Mouse (Mus musculus): ENCODE measurements around the gene Sorbs1.

Gene Sorbs1

DNA sequence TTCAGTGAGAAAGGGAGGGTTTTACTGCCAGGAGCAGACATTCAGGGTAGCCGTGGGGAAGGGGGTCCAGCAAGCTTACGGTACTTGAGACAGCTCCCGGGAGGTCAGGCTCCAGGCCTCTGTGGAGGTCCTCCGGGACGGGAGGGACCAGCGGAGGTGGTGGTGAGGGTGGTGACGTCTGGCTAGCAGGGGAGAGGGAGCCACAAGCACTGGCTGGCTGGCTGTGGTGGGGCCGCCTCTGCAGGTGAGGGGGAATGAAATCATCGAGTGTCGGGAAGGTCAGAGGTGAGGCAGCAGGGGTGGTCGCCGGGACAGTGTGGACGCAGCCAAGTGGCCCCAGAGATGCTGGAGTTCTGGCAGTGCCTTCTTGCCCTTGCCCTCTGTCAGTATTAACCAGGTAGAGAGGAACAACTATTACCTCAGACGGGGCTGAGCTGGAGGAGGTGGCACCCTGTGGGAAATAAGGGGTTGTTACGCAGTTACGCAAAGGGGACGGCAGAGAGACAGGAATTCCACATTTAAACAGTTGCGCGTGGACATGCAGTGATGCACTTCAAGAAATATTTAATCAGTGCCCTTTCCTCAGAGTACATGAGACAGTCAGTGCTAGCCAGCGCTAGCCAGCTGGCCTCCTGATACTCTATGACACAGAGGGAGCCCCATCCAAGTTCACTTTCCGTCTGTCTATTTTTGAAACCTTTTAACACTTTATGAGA lies 136.9 kb downstream of the Sorbs1 start:
- CTCF ChIA-PET = no interaction called here

- CTCF ChIA-PET = no interaction called here
Measured at GRCm38 (mm10) chr19:40374720-40375119, 138.9 kb downstream of the Sorbs1 start.

GRCm38 (mm10) chr19:40372679-40373078 lies 140.9 kb downstream of the Sorbs1 start:
- CTCF ChIA-PET = no interaction called here

DNA sequence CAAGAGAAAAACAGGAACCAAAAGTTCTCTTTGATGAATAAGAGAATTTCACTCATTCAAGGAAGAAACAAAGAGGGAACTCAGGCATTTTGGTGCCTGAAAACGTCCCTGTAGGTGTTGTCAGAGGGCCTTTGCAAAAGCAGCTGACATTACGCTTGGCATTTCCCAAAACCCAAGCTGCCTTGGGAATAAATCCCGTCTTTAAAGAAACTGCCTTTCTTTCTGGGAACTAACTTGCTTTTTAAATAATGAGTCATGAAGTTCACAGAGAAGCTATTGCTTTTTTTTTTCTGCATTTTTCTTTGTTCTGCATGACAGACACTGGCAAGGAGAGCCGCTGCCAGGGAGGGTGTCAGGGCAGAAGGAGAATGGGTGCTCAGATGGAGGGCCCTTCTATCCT lies 141.7 kb downstream of the Sorbs1 start:
- CTCF ChIA-PET = no interaction called here

DNA sequence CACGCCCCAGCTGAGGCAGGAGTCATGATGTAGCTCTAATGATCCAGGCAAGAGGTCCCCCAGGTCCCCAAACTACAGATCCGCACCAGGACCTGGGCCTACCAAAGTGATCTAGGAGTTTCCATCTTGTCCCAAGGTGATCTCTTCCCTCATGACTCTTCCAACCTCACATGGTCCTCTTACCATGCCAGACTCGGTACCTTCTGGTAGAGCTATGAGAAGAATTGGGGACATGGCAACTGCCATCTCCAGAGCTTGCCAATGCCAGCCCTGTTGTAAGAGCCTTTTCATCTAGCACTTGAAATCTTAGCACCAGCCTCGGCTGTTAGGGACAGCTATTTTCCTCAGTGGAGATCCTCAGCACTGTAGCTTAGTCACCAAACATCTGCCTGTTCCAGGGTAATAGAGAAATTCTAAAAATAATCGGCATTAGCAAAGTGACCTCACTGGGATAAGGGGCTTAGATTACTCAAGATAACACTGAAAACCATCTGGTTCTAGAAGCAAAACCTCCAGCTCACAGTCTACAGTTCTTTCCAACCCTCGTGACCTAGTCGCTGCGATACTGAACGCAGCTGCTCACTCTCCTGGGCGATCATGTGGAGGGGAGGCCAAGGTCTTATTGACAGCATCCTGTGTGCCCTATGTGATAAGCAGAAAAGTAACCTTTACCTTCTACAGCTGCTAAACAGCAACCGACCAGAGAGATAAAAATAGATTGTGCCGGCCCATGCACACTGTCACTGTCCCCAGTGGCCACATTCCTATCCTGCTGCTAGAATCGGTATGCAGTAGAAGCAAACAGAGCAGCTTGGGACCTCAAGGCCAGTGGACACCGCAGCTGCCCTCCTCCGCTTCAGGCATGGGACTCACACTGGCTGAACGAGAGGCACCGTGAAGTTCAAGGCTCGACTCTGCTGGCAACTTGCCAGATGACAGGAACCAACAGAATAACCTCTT lies 143.4 kb downstream of the Sorbs1 start:
- CTCF ChIA-PET = no interaction called here

DNA sequence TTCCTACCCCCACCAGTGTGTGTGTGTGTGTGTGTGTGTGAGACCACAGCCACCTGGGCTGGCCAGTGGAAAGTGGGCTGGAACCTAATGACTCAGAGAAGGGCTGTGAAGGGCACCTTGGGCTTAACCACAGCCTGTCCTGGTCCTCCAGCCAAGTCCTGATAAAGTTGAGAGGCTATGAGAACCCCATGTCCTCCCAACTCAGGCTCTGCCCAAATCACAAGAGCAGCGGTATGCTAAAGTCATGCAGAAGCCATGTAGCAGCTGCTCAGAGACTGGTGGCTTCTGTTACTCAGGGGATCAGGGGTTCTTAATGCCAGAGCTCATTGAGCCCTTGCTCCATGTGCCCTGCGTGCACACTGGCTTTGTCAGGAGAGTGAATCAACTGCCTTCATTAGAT lies 145.1 kb downstream of the Sorbs1 start:
- CTCF ChIA-PET = no interaction called here

DNA sequence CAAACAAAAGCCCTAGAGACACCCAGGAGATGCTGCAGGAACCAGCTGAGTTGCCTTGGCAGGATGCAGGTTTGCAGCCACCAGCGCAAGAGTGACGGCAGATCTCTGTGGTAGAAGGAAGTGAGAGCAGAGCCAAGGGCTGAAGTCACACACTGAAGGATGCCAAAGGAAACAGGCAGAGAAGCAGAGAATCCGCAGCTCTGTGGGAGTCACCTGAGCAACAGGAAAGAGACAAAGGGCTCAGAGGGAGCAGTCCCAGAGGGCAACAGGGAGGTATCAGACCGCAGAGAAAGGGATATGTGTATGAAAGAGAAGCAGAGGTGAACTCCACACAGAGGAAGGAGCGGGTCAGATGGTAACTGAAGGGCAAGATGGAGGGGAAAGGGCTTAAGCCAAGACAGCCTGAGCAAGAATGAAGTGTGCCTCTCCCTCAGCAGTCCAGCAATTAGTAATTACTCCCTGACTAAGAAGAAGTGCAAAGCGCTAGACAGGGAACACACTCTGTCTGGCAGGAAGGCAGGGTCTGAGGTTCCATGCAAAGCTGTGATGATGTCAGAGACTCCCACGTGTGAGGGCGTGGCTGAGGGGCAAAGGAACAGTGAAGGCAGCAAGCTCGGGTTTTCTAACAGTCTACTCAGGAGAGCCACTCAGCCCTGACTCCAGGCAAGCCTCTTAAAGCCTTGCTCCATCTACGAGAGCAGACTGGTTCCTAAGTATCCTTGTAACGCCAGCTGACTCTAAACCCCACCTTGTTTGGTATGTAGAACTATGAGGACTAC lies 147.2 kb downstream of the Sorbs1 start:
- CTCF ChIA-PET = interaction anchor here (0.6 kb wide), 1 partner anchor 1547 kb away, joined by 3 read pairs; the partner anchor contains the start of gene Noc3l

DNA sequence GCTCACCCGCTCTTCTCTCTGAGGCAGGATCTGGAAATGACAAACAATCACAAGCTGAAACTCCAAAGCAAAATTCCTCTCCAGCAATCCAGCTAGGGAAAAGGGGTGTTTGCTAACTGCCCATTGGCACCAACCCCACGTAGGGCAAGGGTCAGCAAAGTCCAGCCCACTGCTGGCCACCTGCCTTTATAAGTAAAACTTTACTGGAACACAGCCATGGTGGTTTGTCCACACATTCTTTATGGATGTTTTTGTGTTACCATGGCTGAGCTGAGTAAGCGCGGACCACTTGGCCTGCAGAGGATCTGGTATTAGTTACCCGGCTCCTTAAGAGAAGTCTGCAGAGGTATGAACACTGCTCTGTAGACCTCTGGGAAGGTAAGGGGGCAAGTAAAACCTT lies 148.4 kb downstream of the Sorbs1 start:
- CTCF ChIA-PET = no interaction called here

GRCm38 (mm10) chr19:40363447-40363846 lies 150.1 kb downstream of the Sorbs1 start:
- CTCF ChIA-PET = no interaction called here

DNA sequence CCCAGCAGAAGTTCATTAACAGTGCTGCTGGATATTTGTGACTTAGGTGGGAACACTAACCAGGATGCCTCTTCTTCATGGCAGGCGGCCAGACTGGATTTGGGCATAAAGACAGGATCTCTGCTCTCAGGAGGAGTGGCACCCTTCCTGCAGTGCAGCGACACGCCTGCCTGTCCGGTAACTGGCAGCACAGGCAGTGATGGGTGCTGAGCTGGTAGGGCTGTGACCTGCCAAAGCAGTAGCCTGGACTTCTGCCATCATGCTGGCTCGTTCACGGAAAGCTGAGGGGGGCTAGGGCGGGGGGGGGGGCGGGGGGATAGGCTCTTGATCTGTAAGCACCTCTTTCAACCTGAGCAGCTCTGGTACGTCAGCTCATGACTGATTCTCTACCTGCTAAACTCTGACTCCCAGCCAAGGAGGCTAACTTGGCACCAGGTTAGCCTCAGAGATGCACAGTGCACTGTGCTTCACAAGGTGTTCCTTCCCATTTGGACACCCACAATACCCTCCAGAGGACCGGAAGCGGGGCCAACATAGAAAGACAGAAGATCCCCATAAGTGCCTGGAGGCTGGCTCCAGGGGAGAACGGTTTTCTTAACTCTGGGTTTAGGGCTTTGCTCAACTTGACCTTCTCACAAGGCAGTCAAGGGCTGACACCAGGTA lies 151.2 kb downstream of the Sorbs1 start:
- CTCF ChIA-PET = interaction anchor here (0.6 kb wide), 1 partner anchor 50 kb away, joined by 3 read pairs; no protein-coding TSS in a partner anchor

DNA sequence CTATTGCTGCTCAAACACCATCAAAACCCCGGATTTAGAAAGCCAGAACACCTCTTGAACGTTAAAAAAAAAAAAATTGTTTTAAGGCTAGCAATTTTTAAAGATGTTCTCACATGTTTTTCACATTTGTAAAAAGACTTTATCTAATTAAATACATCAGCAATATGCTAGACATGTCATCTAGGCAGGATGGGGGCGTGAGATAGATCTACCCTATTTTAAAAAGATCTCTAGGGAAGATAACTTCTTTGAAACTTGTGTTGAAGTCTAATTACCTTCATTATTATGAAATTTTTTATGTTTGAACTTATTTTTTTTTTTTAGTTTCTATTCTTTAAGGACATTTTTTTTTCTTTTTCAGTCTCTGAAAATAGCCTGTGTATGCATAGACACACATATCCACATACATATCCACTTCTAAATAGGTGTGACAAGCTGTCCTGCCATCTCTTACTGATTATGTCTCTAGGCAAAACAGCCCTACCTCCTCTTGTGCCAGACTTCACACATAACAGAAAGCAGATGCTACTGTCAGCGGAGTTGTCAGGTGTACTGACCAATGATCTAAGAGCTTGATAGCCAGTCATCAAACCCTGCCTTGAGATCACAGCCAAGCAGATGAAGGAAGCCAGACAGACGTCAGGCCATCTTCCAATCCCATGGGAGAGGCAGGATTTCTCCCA lies 153.7 kb downstream of the Sorbs1 start:
- CTCF ChIA-PET = no interaction called here

DNA sequence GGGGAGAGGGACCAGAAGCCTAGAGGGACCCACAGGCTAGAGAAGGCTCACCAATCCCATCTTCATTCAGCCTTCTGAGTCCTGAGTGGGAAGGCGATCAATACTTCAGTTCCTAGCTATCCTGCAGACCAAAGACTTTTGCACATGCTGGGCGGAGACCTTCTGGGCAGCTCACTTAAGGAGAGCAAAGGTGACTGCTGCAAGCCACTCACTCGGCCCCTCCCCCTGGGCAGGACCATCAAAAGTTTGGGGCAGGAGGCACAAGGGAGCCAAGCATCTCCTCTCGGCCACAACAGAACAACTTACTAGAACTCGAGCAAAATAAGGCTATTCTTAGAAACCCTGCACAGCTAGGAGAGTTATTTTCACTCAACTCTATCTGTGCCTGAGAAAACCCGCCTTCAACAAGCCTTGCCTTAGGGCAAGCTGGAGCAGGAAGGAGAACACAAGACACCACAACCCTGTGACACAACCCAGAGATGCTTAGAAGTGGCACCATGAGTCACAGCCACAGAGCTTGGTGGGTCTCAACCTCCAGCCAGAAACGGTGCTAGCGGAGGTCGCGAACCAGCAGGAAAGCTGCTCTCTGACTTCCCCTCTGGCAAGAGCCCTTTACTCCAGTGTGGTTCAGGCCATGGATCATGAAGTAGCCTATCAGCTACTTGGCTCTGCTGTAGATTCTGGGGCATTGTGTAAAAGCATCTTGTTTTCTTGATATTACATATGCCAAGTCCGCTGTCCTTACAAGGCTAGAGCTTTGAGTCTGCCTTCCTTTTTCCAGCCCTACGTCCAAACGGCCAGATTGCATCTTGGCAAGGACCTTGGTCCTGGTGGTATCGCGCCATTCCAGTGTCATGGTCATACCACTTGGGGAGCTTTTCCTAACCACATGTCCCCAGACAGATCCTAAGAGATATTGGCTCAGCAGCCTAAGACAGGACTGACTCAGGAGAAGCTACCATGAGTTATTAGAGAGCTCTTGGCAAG lies 156.8 kb downstream of the Sorbs1 start:
- CTCF ChIA-PET = no interaction called here

DNA sequence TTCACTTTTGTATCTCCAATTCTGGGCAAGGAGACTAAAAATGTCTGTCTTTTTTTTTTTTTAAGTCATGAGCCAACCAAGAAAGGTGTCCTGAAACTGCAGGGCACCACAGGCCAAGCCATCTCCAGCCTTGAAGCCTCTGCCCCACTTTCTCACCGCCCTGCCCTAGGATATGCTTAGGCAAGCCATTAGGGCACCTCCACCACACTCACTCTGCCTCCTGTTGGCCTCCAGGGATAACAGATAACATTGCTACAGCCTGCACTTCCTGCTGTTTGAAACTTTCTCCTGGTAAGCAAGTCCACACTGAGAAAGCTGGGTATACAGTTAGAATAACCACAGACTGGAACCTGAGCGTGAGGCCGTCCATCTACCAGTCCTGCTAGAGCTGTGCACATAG lies 158.5 kb downstream of the Sorbs1 start:
- CTCF ChIA-PET = no interaction called here

GRCm38 (mm10) chr19:40352006-40352405 lies 161.6 kb downstream of the Sorbs1 start:
- CTCF ChIA-PET = no interaction called here

- CTCF ChIA-PET = interaction anchor here (0.7 kb wide), 1 partner anchor 194 kb away, joined by 3 read pairs; no protein-coding TSS in a partner anchor
Measured at GRCm38 (mm10) chr19:40350835-40351234, 162.7 kb downstream of the Sorbs1 start.

DNA sequence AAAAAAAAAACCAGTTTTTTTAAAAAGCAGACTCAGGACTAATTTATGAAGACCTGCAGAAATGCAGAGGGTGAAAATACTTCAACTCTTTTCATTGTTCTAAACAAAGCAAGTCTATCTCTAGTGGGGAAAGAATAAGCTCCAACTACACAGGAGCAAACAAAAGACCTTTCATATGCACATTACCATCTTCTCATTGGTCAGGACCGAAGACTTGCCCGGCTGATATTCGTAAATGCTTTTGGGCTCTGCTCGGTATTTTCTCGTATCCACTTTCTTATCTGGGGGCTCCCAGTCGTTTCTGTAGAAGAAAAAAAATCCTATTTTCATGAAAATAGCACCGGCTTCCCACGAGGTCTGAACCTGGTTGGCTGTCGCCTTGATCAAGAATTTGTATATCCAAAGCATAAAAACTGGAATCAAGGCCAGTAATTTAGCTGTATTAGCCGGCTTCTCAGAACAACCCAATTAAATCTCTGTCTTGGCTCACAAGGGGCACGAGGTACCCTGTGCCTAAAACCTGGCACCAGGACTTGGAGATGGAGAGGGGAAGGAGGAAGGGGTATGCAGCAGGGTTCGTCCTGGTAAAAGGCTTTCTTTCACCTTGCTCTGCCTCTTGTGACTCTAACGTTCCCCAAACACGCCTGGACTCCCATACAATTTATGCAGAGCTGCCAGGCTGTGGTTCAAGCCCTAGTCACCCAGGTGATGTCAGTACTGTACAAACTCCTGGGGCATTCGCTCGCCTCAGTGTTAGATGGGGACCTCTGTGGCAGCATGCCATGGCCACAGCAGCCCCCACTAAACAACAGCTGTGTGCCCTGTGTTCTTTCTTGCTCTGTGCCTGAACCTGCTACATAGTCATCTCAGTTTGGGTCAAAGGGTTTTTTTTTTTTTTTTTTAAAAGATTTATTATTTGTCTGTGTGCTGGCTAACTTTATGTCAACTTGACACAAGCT lies 163.6 kb downstream of the Sorbs1 start:
- CTCF ChIA-PET = no interaction called here

DNA sequence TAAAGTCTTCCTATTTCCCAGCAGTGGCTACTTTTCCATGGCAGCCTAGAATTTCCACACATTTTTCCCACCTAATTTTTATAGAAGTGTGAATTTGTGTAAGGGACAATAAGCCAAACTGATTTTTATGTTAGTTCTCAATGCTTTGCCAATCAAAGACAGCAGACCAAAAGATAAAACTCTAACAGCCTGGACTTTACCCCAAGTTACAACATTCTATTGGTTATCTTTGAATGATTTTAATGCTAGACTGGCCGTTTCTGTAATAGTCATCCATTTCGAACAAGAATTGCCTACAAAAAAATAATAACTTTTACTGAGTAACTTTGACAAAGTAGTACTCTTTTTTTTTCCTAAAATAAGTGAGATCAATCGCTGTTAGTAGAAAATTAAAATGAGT lies 164.3 kb downstream of the Sorbs1 start:
- CTCF ChIA-PET = no interaction called here

- CTCF ChIA-PET = interaction anchor here (0.9 kb wide), 1 partner anchor 12 kb away, joined by 3 read pairs; no protein-coding TSS in a partner anchor
Measured at GRCm38 (mm10) chr19:40348652-40349051, 164.9 kb downstream of the Sorbs1 start.

Measured in spleen, embryonic (tissue).